Mouse (Mus musculus) frontal cortex, adult 2 months (tissue): Measurements from ENCODE around the gene Ltn1. TPM values are rescaled to one million over a fixed set of nuclear protein-coding genes. Genes with fewer than 3 reads are reported as not detected.

Experiments used
- DNase-seq, 2 experiments: peaks; one replicate each; pipeline ENCODE4 v3.0.0; 2022; ENCODE audit warnings: low spot score in 1 of 2; ENCODE audit errors: extremely low spot score in 1 of 2
- polyA plus RNA-seq: library from polyadenylated mRNA; depleted of rRNA; stranded (reverse); fragments of >200 nt; gene quantifications from 2 replicates; pipeline ENCODE4 v1.2.3, GENCODE M21; 2012; rRNA removed

The Ltn1 gene
- polyA plus RNA-seq, 1 experiment = 17.2 TPM

GRCm38 (mm10) chr16:87393813-87394548 lies 38.4 kb downstream of the Ltn1 start:
- DNase-seq = peak; percentile 58 to 86

GRCm38 (mm10) chr16:87387444-87387977 lies 44.9 kb downstream of the Ltn1 start:
- peak in 1 of 2 experiments; percentile 12 for DNase-seq

GRCm38 (mm10) chr16:87384366-87384765 lies 48.0 kb downstream of the Ltn1 start:
- no peak for DNase-seq

- no peak for DNase-seq
These were observed 49.4 kb downstream of the Ltn1 start for GRCm38 (mm10) chr16:87382996-87383395.

- DNase-seq = no peak
These were observed 66.0 kb downstream of the Ltn1 start for GRCm38 (mm10) chr16:87366445-87366844.

GRCm38 (mm10) chr16:87366035-87366434 lies 66.4 kb downstream of the Ltn1 start:
- no peak for DNase-seq

GRCm38 (mm10) chr16:87364231-87364630 lies 68.2 kb downstream of the Ltn1 start:
- no peak for DNase-seq

GRCm38 (mm10) chr16:87360096-87360495 lies 72.3 kb downstream of the Ltn1 start:
- no peak for DNase-seq

GRCm38 (mm10) chr16:87354748-87355147 lies 77.7 kb downstream of the Ltn1 start:
- no peak for DNase-seq

- peak; percentile 82 to 96 for DNase-seq
These were observed 78.3 kb downstream of the Ltn1 start, which contains the start of gene N6amt1 for GRCm38 (mm10) chr16:87354075-87354583. N6amt1 (plus strand) TSS chr16:87354185.

GRCm38 (mm10) chr16:87353605-87354004 lies 78.8 kb downstream of the Ltn1 start:
- peak in 1 of 2 experiments; percentile 7 for DNase-seq

- no peak for DNase-seq
These were observed 80.9 kb downstream of the Ltn1 start for GRCm38 (mm10) chr16:87351386-87352105.

- no peak for DNase-seq
These were observed 84.3 kb downstream of the Ltn1 start for GRCm38 (mm10) chr16:87348133-87348532.

GRCm38 (mm10) chr16:87341043-87341572 lies 91.3 kb downstream of the Ltn1 start:
- DNase-seq = no peak

GRCm38 (mm10) chr16:87334756-87335155 lies 97.7 kb downstream of the Ltn1 start:
- no peak for DNase-seq

GRCm38 (mm10) chr16:87329986-87330385 lies 102.4 kb downstream of the Ltn1 start:
- DNase-seq = no peak

Other genes with a start within 250 kb of the Ltn1 start
- gene N6amt1, start 78.4 kb downstream of the Ltn1 start, polyA plus RNA-seq = 18.1 and 22.9 TPM in 2 replicates
- gene Rwdd2b, start 8.0 kb upstream of the Ltn1 start, polyA plus RNA-seq = 10.5 and 11.6 TPM in 2 replicates
- gene Usp16, start 22.1 kb upstream of the Ltn1 start, polyA plus RNA-seq = 64.9 and 69.2 TPM in 2 replicates
- gene Cct8, start 63.3 kb upstream of the Ltn1 start, polyA plus RNA-seq = 131 and 149 TPM in 2 replicates
- 1.3 and 1.7 TPM in 2 replicates for gene Map3k7cl, start 120.7 kb upstream of the Ltn1 start, polyA plus RNA-seq